Mouse (Mus musculus): ENCODE data around the gene Kctd15. TPM values are rescaled to one million over a fixed set of nuclear protein-coding genes. Genes with fewer than 3 reads are reported as not detected.

Kctd15 gene
- total and polyA plus RNA-seq, 3 experiments = not detected

DNA sequence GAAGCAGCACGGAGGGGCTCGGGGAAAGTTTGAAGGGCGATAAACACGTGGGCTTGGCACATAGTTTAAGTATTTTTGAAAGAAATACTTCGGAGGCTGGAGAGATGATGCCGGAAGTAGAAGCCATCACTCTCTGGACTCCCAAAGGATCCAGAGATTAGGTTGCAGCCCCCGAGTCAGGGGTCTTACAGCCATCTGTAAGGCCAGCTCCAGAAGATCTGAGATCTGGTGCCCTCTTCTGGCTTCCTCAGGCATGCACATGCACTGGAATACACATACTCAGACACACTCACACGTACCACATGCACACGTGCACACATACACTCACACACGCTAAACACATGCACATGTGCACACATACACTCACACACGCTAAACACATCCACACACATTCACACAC is 65.8 kb downstream of the Kctd15 start:
- DNase-seq (ENCODE audit: low read depth, low spot score) = peak; percentile 4
- no peaks in the 10 kb centered on the region for H3K27me3 ChIP-seq (ENCODE audit: control insufficient read depth in 1 of 2, insufficient read depth in 2 of 2, low read length in 2 of 2)
- H3K9ac ChIP-seq (ENCODE audit: control insufficient read depth, low read depth, low read length, poor library complexity, severe bottlenecking) = no peak overlapping the region
- H3K4me3 ChIP-seq (ENCODE audit: control insufficient read depth in 1 of 2, insufficient read depth in 1 of 2, low read depth in 2 of 2, low read length in 2 of 2) = no peak overlapping the region
- TF ChIP-seq TBP (IDR thresholded peaks at IDR 0.05; ENCODE audit: low read depth, low read length) (no peak), MAX (IDR thresholded peaks at IDR 0.05; ENCODE audit: low read length) (no peak), CHD1 (IDR thresholded peaks at IDR 0.05; ENCODE audit: low read depth, low read length) (no peak), ELF1 (IDR thresholded peaks at IDR 0.05; ENCODE audit: low read depth, low read length) (no peak), ZMIZ1 (IDR thresholded peaks at IDR 0.05; ENCODE audit: low read depth, low read length) (no peak), NRF1 (IDR thresholded peaks at IDR 0.05; ENCODE audit: insufficient read depth, low read depth, low read length, poor library complexity, severe bottlenecking) (no peak), HCFC1 (IDR thresholded peaks at IDR 0.05; ENCODE audit: low read depth, low read length) (no peak), RCOR1 (IDR thresholded peaks at IDR 0.05; ENCODE audit: low read depth, low read length) (no peak), MYC (IDR thresholded peaks at IDR 0.05; ENCODE audit: low read depth, low read length) (no peak), ZKSCAN1 (IDR thresholded peaks at IDR 0.05; ENCODE audit: low read depth, low read length) (no peak)
- no peaks in the 10 kb centered on the region for H3K36me3 ChIP-seq (ENCODE audit: control insufficient read depth in 1 of 2, insufficient read depth in 2 of 2, low read length in 2 of 2)
- no peaks in the 10 kb centered on the region for H3K79me2 ChIP-seq (ENCODE audit: control insufficient read depth, insufficient read depth, low read length, poor library complexity)
- no peaks in the 10 kb centered on the region for H3K4me1 ChIP-seq (ENCODE audit: control insufficient read depth in 1 of 2, insufficient read depth in 2 of 2, low read length in 2 of 2)
- no peaks in the 10 kb centered on the region for H3K9me3 ChIP-seq (replicated peaks; ENCODE audit: insufficient read depth, low read length)
- no peak overlapping the region for H3K27ac ChIP-seq (ENCODE audit: control insufficient read depth, low read depth, low read length)

Other genes starting within 250 kb of the Kctd15 start
- gene Chst8, start 156.0 kb upstream of the Kctd15 start, total RNA-seq (2012; rRNA removed) = not detected in 2 replicates
- not detected for gene Chst8, start 156.0 kb upstream of the Kctd15 start, polyA plus RNA-seq (2012; ENCODE audit: insufficient read depth in 1 of 2, insufficient read length in 2 of 2, low read depth in 1 of 2, low replicate concordance in 2 of 2, missing spikeins in 1 of 2)